Mouse (Mus musculus): ENCODE data around the gene Gm14743. TPM values are rescaled to one million over a fixed set of nuclear protein-coding genes. Genes with fewer than 3 reads are reported as not detected.
"Not testable (repeated sequence)": the region's sequence is repeated elsewhere in the genome, so short reads cannot be mapped to it uniquely, and the experiment has no call there.

Gene Gm14743
- total RNA-seq (2015; ENCODE audit: low replicate concordance) (not detected in 2 replicates), total RNA-seq (2017; ENCODE audit: low replicate concordance) (not detected in 2 replicates)

DNA sequence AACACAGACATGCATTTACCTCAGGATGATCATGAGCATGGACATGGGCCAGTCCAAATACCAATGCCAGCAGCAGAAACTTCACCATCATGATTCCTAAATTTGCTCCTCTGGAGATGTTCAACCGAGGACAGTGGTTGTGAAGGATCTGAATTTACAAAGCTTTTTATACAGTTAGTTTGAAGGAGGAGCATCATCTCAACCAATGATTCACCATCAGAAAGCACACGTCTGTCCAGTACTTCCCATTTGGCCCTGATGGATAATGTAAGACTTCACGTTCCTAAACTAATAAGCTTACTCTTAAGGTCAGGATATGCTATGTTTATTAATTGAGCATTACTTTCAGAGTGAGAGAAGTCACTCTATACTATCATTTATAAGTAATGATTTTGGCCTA, at the start of gene Gm14743:
Gene Gm14743, minus strand, starts transcription at position 101 of the 400 bp plus-strand sequence.
- not testable (repeated sequence) for ATAC-seq (replicated peaks; ENCODE audit: low FRiP score, poor library complexity, severe bottlenecking)

DNA sequence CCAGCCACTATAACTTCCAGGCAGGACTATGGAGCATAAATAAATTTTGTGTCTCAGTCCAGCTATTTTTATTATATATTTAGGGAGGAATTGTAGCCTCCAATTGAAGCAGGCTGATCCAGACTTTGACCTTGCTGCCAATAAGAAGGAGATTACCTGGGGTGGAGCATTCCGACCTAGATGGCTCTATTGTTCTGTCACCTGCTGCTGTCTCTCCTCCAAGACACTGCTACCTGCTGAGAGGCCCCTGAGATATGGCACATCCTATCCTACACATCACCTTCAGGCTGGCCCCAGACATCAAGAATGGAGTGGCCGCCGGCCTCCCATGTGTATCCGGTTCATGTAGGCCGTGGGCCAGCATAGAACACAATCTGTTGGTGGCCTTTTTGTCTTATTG, 42.9 kb downstream of the Gm14743 start:
- ATAC-seq (replicated peaks; ENCODE audit: low FRiP score, poor library complexity, severe bottlenecking): no peak

GRCm38 (mm10) chrX:78202220-78202619, 43.5 kb downstream of the Gm14743 start:
- ATAC-seq (replicated peaks; ENCODE audit: low FRiP score, poor library complexity, severe bottlenecking): not testable (repeated sequence)

Other genes with a start within 250 kb of the Gm14743 start
- not detected in 2 replicates for gene Obp1a, start 154.5 kb downstream of the Gm14743 start, total RNA-seq (2015; ENCODE audit: low replicate concordance)
- gene Obp1a, start 154.5 kb downstream of the Gm14743 start, total RNA-seq (2017; ENCODE audit: low replicate concordance): not detected in 2 replicates
- gene Gm5938, start 120.5 kb downstream of the Gm14743 start, total RNA-seq (2015; ENCODE audit: low replicate concordance): not detected in 2 replicates
- gene Gm5938, start 120.5 kb downstream of the Gm14743 start, total RNA-seq (2017; ENCODE audit: low replicate concordance): not detected in 2 replicates
- not detected in 2 replicates for gene Obp1b, start 59.1 kb downstream of the Gm14743 start, total RNA-seq (2015; ENCODE audit: low replicate concordance)
- not detected in 2 replicates for gene Obp1b, start 59.1 kb downstream of the Gm14743 start, total RNA-seq (2017; ENCODE audit: low replicate concordance)
- not detected in 2 replicates for gene 4930480E11Rik, start 123.7 kb upstream of the Gm14743 start, total RNA-seq (2015; ENCODE audit: low replicate concordance)
- gene 4930480E11Rik, start 123.7 kb upstream of the Gm14743 start, total RNA-seq (2017; ENCODE audit: low replicate concordance): not detected in 2 replicates

Data from erythroid progenitor cell, adult 5-6 weeks (primary cell).